Mouse (Mus musculus): ENCODE results near the gene Prkcz. TPM values are rescaled to one million over a fixed set of nuclear protein-coding genes. Genes with fewer than 3 reads are reported as not detected.

Gene Prkcz
- polyA plus RNA-seq, 2 experiments = 0.99 to 1.7 TPM

DNA sequence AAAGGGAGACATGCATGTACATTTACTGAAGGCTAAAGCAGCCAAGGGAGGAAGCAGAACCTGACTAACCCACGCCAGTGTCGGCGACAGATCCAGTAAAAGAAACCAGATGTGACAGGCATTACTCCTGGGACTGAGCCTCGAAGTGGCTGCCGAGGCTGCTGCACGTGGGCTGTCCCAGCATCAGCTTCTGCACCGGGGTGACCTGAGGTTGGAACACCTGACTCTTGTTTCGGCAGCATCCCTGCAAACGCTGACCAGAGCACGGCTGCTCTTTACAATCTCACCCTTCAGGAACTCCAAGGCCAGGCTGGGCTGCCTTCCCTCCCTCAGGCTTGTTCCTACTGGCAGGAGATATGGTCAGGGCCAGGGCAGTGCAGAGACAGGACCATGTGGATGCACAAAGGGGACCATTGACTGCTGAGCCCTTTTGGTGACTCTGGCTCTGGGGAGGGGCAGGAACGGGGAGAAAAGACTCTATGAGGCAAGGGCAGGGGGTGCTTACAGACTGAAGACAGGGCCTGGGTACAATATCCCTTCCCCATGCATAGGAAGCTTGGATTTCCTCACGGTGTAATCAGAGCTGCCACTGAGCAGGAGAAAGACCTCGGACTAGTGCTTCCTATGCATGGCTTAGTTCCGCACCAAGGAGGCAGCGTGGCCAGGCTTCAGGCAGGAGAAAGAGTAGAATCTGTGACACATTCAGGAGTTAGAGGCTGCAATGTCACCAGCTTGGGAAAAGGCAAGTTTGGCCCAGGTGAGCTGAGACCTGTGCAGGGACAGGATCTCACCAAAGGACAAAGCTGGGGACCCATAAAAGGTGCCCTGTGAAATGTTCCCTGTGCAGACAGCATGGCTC, 76.4 kb downstream of the Prkcz start:
- no peak for DNase-seq (ENCODE audit: low read depth in 3 of 3, low spot score in 3 of 3)
- WGBS (ENCODE audit: insufficient replicate concordance) = 57% methylated on average over 15 of the region's 15 CpGs

DNA sequence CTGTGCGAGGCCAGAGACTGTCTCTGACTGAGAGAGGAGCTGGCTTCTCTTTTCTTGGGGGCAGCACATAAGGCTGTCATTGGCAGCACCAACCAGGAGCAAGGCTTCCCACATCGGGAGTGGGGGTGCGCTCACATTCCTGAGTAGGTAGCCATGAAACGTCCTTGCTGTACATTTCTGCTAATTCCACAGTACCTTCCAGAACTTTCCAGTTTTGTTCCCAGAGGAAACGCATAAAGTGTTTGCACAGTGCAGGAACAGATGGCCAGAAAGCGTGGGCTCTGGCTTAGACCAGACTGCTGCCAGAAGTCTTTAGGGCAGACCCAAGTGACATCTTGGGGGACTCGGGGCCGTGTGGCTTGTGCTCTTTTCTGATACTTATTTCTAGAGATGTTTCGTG, 77.6 kb downstream of the Prkcz start:
- no peaks in the 10 kb centered on the region for H3K4me1 ChIP-seq (replicated peaks; ENCODE audit: control insufficient read depth in 2 of 2, insufficient read depth in 2 of 2, low read length in 1 of 2)
- no peak overlapping the region for H3K4me3 ChIP-seq (ENCODE audit: insufficient read depth in 1 of 2, low read depth in 2 of 2, low read length in 2 of 2)
- no peak for TF ChIP-seq CTCF (IDR thresholded peaks at IDR 0.05; ENCODE audit: low read depth)
- TF ChIP-seq EP300 (IDR thresholded peaks at IDR 0.05; ENCODE audit: low read depth) = no peak
- no peak overlapping the region for H3K4me2 ChIP-seq (ENCODE audit: low read depth)
- ATAC-seq (ENCODE audit: insufficient read depth) = no peak
- H3K9ac ChIP-seq (replicated peaks) = no peak overlapping the region
- no peak for DNase-seq (ENCODE audit: low read depth in 3 of 3, low spot score in 3 of 3)
- 40% methylated on average over 9 of the region's 9 CpGs for WGBS (ENCODE audit: insufficient replicate concordance)
- no peaks in the 10 kb centered on the region for H3K27me3 ChIP-seq (ENCODE audit: control insufficient read depth, insufficient read depth, low read length)
- H3K36me3 ChIP-seq (replicated peaks; ENCODE audit: control insufficient read depth, insufficient read depth, low read depth) = no peaks in the 10 kb centered on the region
- no peak overlapping the region for H3K27ac ChIP-seq
- H3K9me3 ChIP-seq (ENCODE audit: control insufficient read depth, low read length) = no peaks in the 10 kb centered on the region

More for the DNA sequence above, 76.4 kb downstream of the Prkcz start:
- no peaks in the 10 kb centered on the region for H3K4me1 ChIP-seq (replicated peaks; ENCODE audit: control insufficient read depth in 2 of 2, insufficient read depth in 2 of 2, low read length in 1 of 2)
- H3K27ac ChIP-seq = no peak overlapping the region
- no peak overlapping the region for H3K4me2 ChIP-seq (ENCODE audit: low read depth)
- no peaks in the 10 kb centered on the region for H3K36me3 ChIP-seq (replicated peaks; ENCODE audit: control insufficient read depth, insufficient read depth, low read depth)
- H3K4me3 ChIP-seq (ENCODE audit: insufficient read depth in 1 of 2, low read depth in 2 of 2, low read length in 2 of 2) = no peak overlapping the region
- H3K9me3 ChIP-seq (ENCODE audit: control insufficient read depth, low read length) = no peaks in the 10 kb centered on the region
- no peaks in the 10 kb centered on the region for H3K27me3 ChIP-seq (ENCODE audit: control insufficient read depth, insufficient read depth, low read length)
- TF ChIP-seq CTCF (IDR thresholded peaks at IDR 0.05; ENCODE audit: low read depth) (no peak), EP300 (IDR thresholded peaks at IDR 0.05; ENCODE audit: low read depth) (no peak)
- no peak overlapping the region for H3K9ac ChIP-seq (replicated peaks)
- no peak for ATAC-seq (ENCODE audit: insufficient read depth)

GRCm38 (mm10) chr4:155283001-155283503, 78.1 kb downstream of the Prkcz start:
- ATAC-seq (ENCODE audit: insufficient read depth) (no peak), DNase-seq (ENCODE audit: low read depth in 3 of 3, low spot score in 3 of 3) (no peak)
- no peak overlapping the region for H3K4me2 ChIP-seq (ENCODE audit: low read depth)
- no peak overlapping the region for H3K4me3 ChIP-seq (ENCODE audit: insufficient read depth in 1 of 2, low read depth in 2 of 2, low read length in 2 of 2)
- H3K9me3 ChIP-seq (ENCODE audit: control insufficient read depth, low read length) = no peaks in the 10 kb centered on the region
- H3K36me3 ChIP-seq (replicated peaks; ENCODE audit: control insufficient read depth, insufficient read depth, low read depth) = no peaks in the 10 kb centered on the region
- no peaks in the 10 kb centered on the region for H3K4me1 ChIP-seq (replicated peaks; ENCODE audit: control insufficient read depth in 2 of 2, insufficient read depth in 2 of 2, low read length in 1 of 2)
- 29% methylated on average over 11 of the region's 11 CpGs for WGBS (ENCODE audit: insufficient replicate concordance)
- no peak for TF ChIP-seq CTCF (IDR thresholded peaks at IDR 0.05; ENCODE audit: low read depth)
- TF ChIP-seq EP300 (IDR thresholded peaks at IDR 0.05; ENCODE audit: low read depth) = no peak
- no peaks in the 10 kb centered on the region for H3K27me3 ChIP-seq (ENCODE audit: control insufficient read depth, insufficient read depth, low read length)
- H3K27ac ChIP-seq = no peak overlapping the region
- no peak overlapping the region for H3K9ac ChIP-seq (replicated peaks)

DNA sequence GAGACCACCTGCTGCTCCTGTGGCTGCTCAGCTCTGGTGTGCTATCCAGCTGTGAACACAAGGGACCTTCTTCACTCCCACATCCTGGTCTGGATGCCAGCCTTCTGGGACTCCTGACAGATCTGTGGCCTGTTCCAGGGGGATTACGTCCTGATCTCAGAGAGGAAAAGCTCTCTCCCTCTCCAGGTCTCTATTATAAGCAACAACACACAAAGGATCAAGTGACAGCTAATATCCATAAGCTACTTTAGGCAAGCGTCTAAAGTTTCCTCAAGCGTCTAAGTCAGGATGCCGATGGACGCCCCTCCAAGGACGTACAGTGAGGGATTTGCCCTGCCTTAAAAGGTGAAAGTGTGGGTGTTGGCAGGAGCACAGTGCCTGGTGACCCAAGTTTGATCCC, 78.9 kb downstream of the Prkcz start:
- ATAC-seq (ENCODE audit: insufficient read depth) (no peak), DNase-seq (ENCODE audit: low read depth in 3 of 3, low spot score in 3 of 3) (no peak)
- TF ChIP-seq EP300 (IDR thresholded peaks at IDR 0.05; ENCODE audit: low read depth) = no peak
- no peak for TF ChIP-seq CTCF (IDR thresholded peaks at IDR 0.05; ENCODE audit: low read depth)
- no peaks in the 10 kb centered on the region for H3K9me3 ChIP-seq (ENCODE audit: control insufficient read depth, low read length)
- no peaks in the 10 kb centered on the region for H3K36me3 ChIP-seq (replicated peaks; ENCODE audit: control insufficient read depth, insufficient read depth, low read depth)
- 59% methylated on average over 6 of the region's 6 CpGs for WGBS (ENCODE audit: insufficient replicate concordance)
- H3K4me1 ChIP-seq (replicated peaks; ENCODE audit: control insufficient read depth in 2 of 2, insufficient read depth in 2 of 2, low read length in 1 of 2) = no peaks in the 10 kb centered on the region
- no peak overlapping the region for H3K4me3 ChIP-seq (ENCODE audit: insufficient read depth in 1 of 2, low read depth in 2 of 2, low read length in 2 of 2)
- no peak overlapping the region for H3K9ac ChIP-seq (replicated peaks)
- H3K4me2 ChIP-seq (ENCODE audit: low read depth) = no peak overlapping the region
- H3K27ac ChIP-seq = no peak overlapping the region
- H3K27me3 ChIP-seq (ENCODE audit: control insufficient read depth, insufficient read depth, low read length) = no peaks in the 10 kb centered on the region

DNA sequence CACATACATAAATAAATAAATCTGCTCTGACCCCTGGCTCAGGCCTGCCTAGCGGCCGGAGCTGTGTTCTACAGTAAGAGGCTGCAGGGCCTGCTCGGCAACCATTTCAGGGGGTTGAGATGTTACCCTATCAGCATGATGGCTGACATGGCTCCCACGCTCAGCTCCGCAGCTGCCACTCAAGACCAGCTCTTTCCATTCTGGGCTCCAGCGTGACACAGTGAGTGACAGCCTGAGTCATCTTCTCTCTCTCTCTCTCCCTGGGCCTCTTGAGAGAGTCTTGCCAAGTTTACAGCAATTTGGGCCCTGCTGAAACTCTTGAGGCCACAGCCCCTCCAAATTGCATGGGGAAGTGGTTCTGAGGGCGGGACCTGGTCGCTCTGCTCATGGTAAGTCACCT, 79.5 kb downstream of the Prkcz start:
- Histone ChIP-seq H3K4me2 (ENCODE audit: low read depth) (no peak overlapping the region), H3K36me3 (replicated peaks; ENCODE audit: control insufficient read depth, insufficient read depth, low read depth) (no peaks in the 10 kb centered on the region), H3K9ac (replicated peaks) (no peak overlapping the region), H3K4me1 (replicated peaks; ENCODE audit: control insufficient read depth in 2 of 2, insufficient read depth in 2 of 2, low read length in 1 of 2) (no peaks in the 10 kb centered on the region), H3K9me3 (ENCODE audit: control insufficient read depth, low read length) (no peaks in the 10 kb centered on the region), H3K4me3 (ENCODE audit: insufficient read depth in 1 of 2, low read depth in 2 of 2, low read length in 2 of 2) (no peak overlapping the region), H3K27ac (no peak overlapping the region), H3K27me3 (ENCODE audit: control insufficient read depth, insufficient read depth, low read length) (no peaks in the 10 kb centered on the region)
- DNase-seq (ENCODE audit: low read depth in 3 of 3, low spot score in 3 of 3) = no peak
- 62% methylated on average over 8 of the region's 8 CpGs for WGBS (ENCODE audit: insufficient replicate concordance)
- no peak for TF ChIP-seq CTCF (IDR thresholded peaks at IDR 0.05; ENCODE audit: low read depth)
- TF ChIP-seq EP300 (IDR thresholded peaks at IDR 0.05; ENCODE audit: low read depth) = no peak
- ATAC-seq (ENCODE audit: insufficient read depth) = no peak
